Mouse (Mus musculus) right cerebral cortex, postnatal 4 days (tissue): Measurements from ENCODE around the gene Timp2.
A peak's percentile ranks its signal among the peaks of the same experiment; 100 is the strongest.
"Not testable (repeated sequence)": the region's sequence is repeated elsewhere in the genome, so short reads cannot be mapped to it uniquely, and the experiment has no call there.

ENCODE experiments used
- DNase-seq: peaks from one replicate; pipeline ENCODE4 v3.0.0-alpha.2; 2022

The Timp2 gene

DNA sequence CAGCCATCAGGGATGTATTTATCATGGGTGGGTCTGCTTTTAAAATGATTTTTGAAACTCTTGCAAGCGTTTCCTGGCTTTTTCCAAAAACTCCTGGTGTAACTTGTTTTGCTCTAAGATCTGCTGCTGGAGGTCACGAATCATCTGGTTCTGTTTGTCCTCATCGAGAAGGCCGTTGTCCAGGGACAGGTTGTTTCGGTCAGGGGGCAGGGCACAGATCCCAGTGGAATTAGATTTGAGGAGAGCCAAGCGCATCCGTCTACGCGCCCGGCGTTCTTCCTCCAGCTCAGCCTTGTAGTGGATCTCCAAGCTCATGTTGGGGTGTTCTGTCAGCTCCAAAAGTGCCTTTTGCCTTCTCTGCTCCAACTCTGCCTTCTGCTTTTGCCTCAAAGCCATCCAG lies 23.2 kb downstream of the Timp2 start:
- no peak for DNase-seq

- DNase-seq = no peak
Measured at GRCm38 (mm10) chr11:118330777-118331176, 24.8 kb downstream of the Timp2 start.

- DNase-seq = no peak
Measured at GRCm38 (mm10) chr11:118330361-118330760, 25.2 kb downstream of the Timp2 start.

DNA sequence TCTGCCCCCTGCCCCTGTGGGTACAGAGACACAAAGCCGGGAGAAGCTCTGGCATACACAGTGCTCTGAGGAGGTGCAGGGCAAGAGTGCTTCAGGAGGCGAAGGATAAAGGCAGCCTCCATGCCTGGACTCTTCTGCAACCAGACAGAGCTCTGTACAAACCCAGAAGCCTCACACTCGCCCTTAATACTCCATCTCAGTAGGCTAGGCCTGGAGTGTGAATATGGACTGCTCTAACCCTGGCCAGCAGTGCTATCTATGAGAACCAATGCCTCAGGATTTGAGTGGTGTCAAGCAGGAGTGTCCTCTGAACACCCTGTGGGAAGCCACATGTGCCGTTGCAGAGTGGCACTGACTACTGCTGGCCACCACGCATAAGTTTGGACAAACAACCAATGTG lies 26.6 kb downstream of the Timp2 start:
- no peak for DNase-seq

DNA sequence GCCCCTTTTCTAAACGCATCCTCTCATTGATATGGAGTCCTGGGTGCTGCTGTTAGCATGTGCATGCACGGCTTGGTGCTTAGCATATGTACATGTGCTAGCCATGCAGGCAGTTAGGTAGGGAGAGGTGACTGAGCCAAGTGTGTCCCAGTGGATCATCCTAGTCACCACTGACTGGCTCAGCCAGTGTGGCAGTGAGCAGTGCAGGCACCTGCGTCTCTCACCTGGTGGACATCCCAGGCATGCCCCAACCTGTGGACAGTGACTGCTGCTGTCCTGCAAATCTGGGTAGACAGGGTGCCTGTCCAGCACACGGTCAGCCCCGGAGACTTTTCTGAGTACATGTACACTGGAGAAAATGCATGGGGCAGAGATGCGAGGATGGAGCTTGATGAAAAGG lies 27.0 kb downstream of the Timp2 start:
- DNase-seq = no peak

DNA sequence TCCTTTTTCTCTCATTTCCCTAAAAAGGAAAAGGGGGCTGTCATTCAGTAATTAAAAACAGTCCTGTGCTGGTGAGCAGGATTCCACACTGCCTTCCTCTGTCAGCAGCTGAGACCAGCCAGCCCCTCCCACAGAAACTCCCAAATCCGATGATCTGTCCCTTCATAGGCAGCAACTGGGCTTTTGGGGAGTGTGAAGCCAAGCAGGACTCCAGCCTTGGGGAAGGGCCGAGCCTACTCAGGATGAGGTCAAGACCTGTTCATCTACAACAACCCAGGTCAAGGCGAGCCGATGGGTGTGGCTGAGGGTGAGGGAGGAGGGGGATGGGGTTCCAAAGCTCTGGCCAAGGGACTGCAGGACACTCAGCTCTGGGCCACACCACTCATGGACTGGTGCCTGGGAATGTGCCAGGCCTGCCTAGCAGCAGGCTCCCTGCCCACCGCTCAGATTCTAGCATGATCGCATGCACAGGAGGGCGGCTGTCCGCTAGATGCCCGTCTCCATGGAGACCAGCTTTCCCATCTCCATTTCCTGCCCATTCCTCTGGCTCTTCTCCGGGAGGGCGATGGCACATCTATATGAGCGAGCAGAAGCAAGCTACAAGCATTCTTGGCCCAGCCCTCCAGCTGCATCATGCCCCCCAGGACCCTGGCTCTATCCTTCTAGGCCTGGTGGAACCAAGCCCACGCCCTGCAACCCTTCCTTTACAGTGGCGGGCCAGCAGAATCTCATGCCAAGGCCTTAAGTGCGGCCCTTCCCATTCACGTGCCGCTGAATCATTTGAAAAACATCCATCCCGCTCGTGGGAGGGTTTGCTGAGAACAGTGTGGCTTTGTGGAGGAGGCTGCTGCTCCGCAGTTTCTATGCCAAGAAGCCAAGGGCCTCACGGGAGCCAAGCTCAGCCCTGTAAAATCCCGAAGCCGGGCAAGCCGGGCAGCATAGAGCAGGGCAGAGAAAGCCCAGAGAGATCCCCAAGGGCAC lies 28.3 kb downstream of the Timp2 start:
- DNase-seq = peak; percentile 80

- no peak for DNase-seq
Measured at GRCm38 (mm10) chr11:118326491-118326890, 29.0 kb downstream of the Timp2 start.

GRCm38 (mm10) chr11:118324541-118324940 lies 31.0 kb downstream of the Timp2 start:
- DNase-seq = no peak

DNA sequence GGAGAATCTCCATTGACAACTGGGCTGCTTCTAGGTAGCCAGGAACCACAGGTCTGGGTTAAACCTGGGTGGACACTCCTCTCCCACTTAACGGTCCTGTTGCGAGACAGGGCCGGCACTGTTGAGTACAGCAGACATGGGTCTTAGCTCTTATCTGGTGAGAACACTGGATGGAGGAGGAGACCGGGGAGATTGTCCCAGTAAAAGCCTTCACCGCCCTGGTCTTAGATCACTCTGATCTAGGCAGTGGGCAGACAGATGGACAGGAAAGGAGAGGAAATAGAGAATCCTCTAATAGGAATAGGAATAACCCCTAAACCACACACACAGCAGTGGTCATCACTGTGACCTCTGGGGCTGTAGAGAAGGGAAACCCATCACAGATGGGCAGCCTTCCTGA lies 31.6 kb downstream of the Timp2 start:
- no peak for DNase-seq

- no peak for DNase-seq
Measured at GRCm38 (mm10) chr11:118322647-118323046, 32.9 kb downstream of the Timp2 start.

- no peak for DNase-seq
Measured at GRCm38 (mm10) chr11:118321971-118322370, 33.6 kb downstream of the Timp2 start.

DNA sequence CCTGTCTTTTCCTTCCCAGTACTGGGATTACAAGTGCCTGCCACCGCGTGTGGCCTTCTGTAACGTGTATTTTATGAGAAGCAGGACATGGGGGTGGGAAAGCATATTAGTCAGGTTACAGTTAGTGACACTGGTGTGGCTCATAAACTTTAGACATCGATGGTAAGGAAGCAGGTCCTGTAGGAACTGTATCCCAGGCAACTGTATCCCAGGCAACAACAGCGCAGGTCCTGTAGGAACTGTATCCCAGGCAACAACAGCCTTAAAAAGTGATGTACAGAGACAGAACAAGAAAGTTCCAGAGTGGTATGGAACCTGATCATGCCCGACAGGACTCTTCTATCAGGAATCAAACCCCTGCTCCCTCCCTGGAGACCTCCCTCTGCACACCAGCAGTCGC lies 34.0 kb downstream of the Timp2 start:
- DNase-seq = peak; percentile 42

- peak; percentile 53 for DNase-seq
Measured at GRCm38 (mm10) chr11:118318678-118319077, 36.9 kb downstream of the Timp2 start.

DNA sequence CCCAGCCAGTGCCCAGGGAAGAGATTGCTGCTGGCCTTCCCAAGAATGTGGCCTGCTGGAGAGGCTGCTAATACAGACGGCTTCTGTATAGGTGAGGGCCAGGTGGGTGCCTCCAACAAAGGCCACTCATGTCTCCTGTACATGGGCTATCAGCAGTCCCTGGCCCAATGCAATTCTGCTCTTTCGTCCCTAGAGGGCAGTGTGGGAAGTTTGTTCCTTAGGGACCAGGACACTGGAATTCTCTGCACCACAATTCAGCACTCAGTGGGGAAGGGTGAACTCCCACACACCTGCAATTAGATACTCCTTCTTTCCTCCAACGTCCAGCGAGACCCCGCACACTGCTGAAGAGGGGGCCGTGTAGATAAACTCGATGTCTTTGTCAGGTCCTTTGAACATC lies 38.4 kb downstream of the Timp2 start:
- peak; percentile 35 for DNase-seq

- DNase-seq = no peak
Measured at GRCm38 (mm10) chr11:118316231-118316806, 39.2 kb downstream of the Timp2 start.

- DNase-seq = no peak
Measured at GRCm38 (mm10) chr11:118312132-118312723, 43.3 kb downstream of the Timp2 start.

- not testable (repeated sequence) for DNase-seq
Measured at GRCm38 (mm10) chr11:118307962-118308361, 47.6 kb downstream of the Timp2 start.

- not testable (repeated sequence) for DNase-seq
Measured at GRCm38 (mm10) chr11:118303959-118304358, 51.6 kb downstream of the Timp2 start.

GRCm38 (mm10) chr11:118298810-118299209 lies 56.7 kb downstream of the Timp2 start:
- DNase-seq = no peak

DNA sequence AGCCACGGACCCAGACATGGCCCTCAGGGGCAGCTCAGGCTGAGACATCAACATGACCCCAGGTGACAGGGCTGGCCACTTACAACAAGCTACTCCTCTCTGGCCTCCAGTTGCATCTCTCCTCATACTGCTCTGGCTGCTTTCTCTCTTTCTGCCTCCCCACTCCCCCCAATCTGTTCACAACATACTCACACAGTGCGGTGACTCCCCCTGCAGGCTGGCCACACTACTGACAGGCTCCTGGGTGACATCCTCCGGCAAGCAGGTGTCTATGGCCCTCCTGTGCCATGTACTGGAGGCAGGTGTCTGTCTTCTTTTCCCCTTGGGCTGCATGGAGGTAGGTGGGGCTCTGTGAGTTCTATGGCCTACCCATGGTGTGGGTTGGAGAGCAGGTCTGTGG lies 57.6 kb downstream of the Timp2 start:
- no peak for DNase-seq

DNA sequence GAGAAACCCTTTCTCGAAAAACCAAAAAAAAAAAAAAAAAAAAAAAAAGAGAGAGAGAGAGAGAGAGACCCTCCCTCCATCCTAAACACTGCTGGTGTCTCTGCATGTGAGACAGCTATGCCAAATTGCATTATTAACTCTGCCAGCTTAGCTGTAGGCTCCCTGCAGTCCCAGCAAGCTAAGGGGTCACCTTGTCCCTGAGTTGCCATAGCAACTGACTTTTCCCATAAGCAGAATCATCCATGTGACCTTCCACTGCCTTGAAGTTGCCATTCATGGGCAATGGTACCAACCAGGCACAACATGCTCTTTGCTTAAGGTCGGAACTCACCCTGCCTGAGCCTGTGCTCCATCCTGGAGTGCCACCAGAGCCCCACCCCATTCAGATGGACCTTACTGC lies 60.5 kb downstream of the Timp2 start:
- no peak for DNase-seq

DNA sequence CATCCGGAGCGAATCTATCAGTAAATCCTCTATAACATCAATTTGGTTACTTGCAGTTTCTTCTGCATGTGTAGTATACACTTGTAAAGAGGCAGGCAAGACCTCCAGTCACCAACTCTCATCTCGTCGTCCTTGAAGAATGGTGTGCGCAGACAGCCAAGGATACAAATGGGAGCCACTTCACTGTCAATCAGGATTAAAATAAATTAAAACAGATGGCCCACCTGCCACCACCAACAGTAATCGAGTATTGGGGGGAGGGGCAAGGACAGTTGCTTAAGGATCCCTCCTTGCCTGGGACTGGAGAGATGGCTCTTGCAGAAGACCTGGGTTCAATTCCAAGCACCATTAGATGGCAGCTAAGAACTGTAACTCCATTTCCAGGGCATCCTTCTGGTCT lies 62.9 kb downstream of the Timp2 start:
- no peak for DNase-seq

DNA sequence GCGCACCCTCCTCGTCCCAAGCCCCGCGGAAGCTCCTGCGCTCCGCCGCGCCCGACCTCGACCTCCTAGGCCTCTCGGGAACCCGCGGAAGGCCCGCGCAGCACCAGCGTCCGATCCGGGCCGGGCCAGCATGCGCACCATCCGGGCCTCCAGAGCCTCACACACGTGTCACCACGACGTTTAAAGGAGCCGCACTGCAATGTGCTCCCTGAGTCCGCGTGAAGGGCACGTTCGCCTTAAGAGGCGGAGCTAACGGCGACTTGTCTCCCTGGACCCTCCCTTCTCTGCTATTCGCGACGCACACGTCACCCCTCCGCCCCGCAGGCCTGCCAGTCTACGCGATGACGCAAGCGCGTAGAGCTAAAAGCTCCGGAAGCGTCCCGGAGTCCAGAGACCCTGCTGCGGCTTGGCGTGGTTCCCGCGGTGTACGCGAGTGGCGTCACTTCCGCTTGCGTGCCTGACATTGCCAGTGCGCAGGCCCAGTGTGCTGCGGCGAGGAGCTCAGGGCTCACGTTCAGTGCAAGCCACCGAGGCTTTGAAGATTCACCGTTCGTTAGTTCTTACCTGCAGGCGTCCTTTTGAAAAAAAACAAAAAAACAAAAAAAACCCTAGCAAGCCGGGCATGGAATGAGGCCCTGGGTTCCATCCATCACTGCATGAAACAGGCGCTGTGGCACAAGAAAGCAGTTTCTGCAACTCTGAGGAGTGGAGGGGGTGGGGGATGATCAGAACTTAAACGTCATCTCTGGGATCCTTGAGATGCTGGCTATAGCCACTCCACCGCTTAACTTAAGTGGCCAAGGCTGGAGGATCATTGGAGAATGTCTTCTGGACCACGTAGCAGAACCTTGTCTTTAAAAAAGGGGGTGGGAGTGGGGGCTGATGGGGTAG lies 65.3 kb downstream of the Timp2 start, which contains the start of gene Usp36:
Usp36 (minus strand) TSS at position 246 of the 891 bp plus-strand sequence.
- DNase-seq = peak; percentile 100
